Mouse (Mus musculus) frontal cortex, postnatal 14 days (tissue): ENCODE data around the gene Sf3a1.

ENCODE experiments used
- DNase-seq, 2 experiments: peaks; one replicate each; pipeline ENCODE4 v3.0.0; 2022; ENCODE audit warnings: low spot score in 2 of 2

Sf3a1 gene

GRCm38 (mm10) chr11:4215061-4215460 lies 54.9 kb downstream of the Sf3a1 start:
- no peak for DNase-seq

DNA sequence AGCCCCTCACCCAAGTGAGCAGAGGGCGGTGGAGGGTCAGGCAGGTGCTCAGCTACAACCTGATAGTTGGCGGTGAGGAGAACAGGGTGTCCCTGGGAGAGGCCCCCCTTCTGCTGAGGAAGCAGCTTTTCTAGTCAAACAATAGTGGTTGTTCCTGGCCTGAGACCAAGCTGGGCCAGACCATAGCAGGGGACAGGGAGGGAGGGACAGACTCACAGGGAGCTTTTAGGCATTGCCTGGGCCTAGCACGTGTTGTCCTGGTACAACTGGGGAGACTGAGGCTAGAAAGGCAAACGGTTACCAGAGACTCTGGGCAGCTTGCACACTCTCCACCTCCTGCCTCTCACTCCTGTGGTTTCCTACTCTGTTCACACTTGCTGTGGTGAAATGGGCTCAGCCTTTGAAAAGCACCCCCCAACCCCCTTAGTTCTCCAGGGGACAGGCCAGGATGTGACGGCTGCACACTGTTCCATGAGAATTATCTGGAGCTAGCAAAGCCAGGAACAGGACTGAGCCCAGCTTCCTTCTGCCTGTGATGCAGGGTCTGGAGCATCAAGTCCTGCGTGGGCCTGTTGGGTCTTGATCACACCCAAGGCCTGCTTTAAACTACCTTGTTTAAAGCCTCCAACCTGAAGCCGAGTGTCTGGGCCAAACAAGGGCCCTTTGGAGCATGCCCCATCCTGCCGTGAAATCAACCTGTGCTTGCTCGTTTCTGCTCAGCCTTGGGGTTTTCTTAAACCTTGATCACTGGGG lies 56.3 kb downstream of the Sf3a1 start:
- DNase-seq: peak in 1 of 2 experiments; percentile 29

GRCm38 (mm10) chr11:4217914-4218629 lies 57.9 kb downstream of the Sf3a1 start, which contains the start of gene Castor1:
Gene Castor1, plus strand, starts transcription at chr11:4218225.
- peak; percentile 56 to 57 for DNase-seq

- DNase-seq: no peak
Measured at GRCm38 (mm10) chr11:4218637-4219036, 58.5 kb downstream of the Sf3a1 start.

DNA sequence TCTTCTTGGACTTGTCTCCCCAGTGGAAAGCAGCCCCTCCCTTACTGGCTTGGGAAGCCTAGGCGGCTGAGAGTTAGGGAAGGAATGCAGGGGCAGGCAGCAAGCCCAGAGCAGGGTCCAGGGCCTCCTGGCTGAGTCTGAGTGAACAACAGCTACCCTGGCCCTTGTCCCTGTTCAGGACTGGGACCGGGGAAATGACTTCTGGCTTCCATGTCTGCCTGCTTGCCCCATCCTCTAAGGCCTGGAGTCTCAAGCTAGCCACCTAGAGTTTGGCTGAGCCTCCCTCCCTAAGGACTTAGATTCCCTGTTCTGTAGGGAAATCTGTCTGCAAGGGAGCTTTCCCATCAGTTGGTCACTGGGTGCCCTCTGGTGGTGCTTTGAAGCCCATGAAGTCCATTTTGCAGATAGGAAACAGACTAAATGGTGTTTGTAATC lies 59.2 kb downstream of the Sf3a1 start:
- DNase-seq: peak in 1 of 2 experiments; percentile 71

DNA sequence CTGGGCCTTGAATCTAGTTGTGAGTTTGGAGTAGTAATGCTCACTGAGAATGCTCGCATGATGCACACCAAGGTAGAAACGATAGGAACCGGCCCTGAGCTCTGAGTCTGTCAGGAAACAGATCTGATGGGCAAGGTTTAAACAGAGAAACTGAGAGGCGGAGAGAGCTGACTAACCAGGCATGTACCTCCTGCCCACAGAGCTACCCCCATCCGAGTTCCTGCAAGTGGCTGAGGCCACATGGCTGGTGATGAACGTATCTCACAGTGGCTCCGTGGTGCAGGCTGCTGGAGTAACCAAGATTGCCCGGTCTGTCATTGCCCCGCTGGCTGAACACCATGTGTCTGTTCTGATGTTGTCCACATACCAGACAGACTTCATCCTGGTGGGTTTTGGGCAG lies 59.8 kb downstream of the Sf3a1 start:
- DNase-seq: no peak

- peak in 1 of 2 experiments; percentile 75 for DNase-seq
Measured at GRCm38 (mm10) chr11:4220443-4221400, 60.6 kb downstream of the Sf3a1 start.

GRCm38 (mm10) chr11:4222046-4222950 lies 62.1 kb downstream of the Sf3a1 start:
- DNase-seq: no peak

- no peak for DNase-seq
Measured at GRCm38 (mm10) chr11:4223393-4224188, 63.4 kb downstream of the Sf3a1 start.

GRCm38 (mm10) chr11:4224223-4224622 lies 64.1 kb downstream of the Sf3a1 start:
- DNase-seq: no peak

GRCm38 (mm10) chr11:4226569-4227325 lies 66.6 kb downstream of the Sf3a1 start:
- DNase-seq: no peak

DNA sequence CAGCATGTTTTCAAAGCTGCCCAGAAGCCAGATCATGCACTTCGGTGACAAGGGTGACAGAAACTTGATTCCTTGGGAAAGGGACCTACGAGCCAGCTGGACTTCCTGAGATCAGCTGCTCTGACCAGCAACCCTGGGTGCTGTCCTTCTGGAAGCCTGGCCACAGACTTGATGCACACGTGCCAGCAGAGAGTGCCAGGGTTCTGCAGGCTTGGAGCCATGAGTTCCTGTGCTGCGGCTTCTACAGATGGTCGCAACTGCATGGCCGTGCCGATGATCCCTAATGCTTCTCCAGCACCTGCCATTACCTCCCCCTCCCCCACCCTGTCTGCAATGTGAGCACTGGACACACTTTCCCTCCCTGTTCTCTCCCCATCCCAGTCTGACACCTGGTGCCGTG lies 68.3 kb downstream of the Sf3a1 start:
- DNase-seq: no peak

- DNase-seq: no peak
Measured at GRCm38 (mm10) chr11:4229841-4230240, 69.7 kb downstream of the Sf3a1 start.

DNA sequence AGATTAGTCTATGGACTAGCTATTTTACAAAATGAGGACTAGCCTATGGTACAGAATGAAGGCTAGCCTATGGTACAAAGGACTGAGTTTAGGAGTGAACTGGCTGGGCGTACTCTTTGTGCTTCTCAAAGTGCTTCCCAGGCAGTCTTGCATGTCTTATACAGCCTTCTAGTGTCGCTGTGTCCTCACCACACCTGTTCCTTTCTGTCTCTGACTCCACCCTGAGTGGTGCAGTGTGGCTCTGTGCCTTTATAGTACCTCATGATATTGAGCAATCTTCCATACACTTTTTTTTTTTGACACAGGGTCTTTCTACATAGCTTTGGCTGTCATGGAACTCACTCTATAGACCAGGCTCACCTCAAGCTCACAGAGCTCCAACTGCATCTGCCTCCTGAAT lies 71.3 kb downstream of the Sf3a1 start:
- no peak for DNase-seq
